Mouse (Mus musculus) CH12.LX (cell line): Measurements from ENCODE around the gene Fam92b. TPM values are rescaled to one million over a fixed set of nuclear protein-coding genes. Genes with fewer than 3 reads are reported as not detected.
A peak's percentile ranks its signal among the peaks of the same experiment; 100 is the strongest.

Experiments
- DNase-seq: peaks from one replicate; pipeline ENCODE4 v3.0.0-alpha.2; 2013; ENCODE audit errors: extremely low read depth
- H3K27ac ChIP-seq: 2 replicates; pipeline ENCODE4 v1.5.1; 2012; ENCODE audit warnings: low read depth, mild to moderate bottlenecking, control low read depth, moderate library complexity; ENCODE audit not compliant: insufficient read depth
- H3K27me3 ChIP-seq: replicated peaks from 2 replicates; pipeline ENCODE3; 2012; ENCODE audit warnings: inconsistent platforms
- H3K36me3 ChIP-seq, 2 experiments: replicated peaks in 1 of 2; 2 replicates each; pipeline versions ENCODE3 to v1.6.1; 2012; ENCODE audit warnings: inconsistent platforms in 1 of 2, low read length in 1 of 2, mild to moderate bottlenecking in 1 of 2, mixed read lengths in 1 of 2, moderate library complexity in 1 of 2; ENCODE audit not compliant: control insufficient read depth in 1 of 2, insufficient read depth in 1 of 2
- H3K4me1 ChIP-seq, 2 experiments: 2 replicates each; pipeline ENCODE4 v1.6.1; 2012; ENCODE audit warnings: inconsistent platforms in 1 of 2, moderate library complexity in 1 of 2; ENCODE audit not compliant: insufficient read depth in 2 of 2, control insufficient read depth in 1 of 2
- H3K4me2 ChIP-seq: 2 replicates; pipeline ENCODE4 v1.6.1; 2012; ENCODE audit warnings: low read depth, mild to moderate bottlenecking, control low read depth; ENCODE audit not compliant: poor library complexity, insufficient read depth, severe bottlenecking
- H3K4me3 ChIP-seq, 3 experiments: fragments of 150-350 bp in 1 of 3; sonication (generic) in 1 of 3; replicated peaks in 1 of 3; 2 replicates each; pipeline versions ENCODE3 to v1.5.1; 2011 to 2012; ENCODE audit warnings: low read depth in 2 of 3, low read length in 2 of 3, mild to moderate bottlenecking in 2 of 3, moderate library complexity in 2 of 3, control low read depth in 1 of 3, improper control_type of control experiment in 1 of 3, inconsistent platforms in 1 of 3, mixed read lengths in 1 of 3; ENCODE audit not compliant: poor library complexity in 1 of 3
- H3K79me2 ChIP-seq: replicated peaks from 2 replicates; pipeline ENCODE4 v1.6.1; 2012; ENCODE audit warnings: mild to moderate bottlenecking, moderate library complexity; ENCODE audit not compliant: control insufficient read depth, poor library complexity, insufficient read depth, severe bottlenecking; ENCODE audit errors: extremely low read depth
- H3K9ac ChIP-seq: 2 replicates; pipeline ENCODE4 v1.6.1; 2012; ENCODE audit warnings: low read depth, mild to moderate bottlenecking, control low read depth, moderate library complexity; ENCODE audit not compliant: insufficient read depth
- H3K9me3 ChIP-seq: replicated peaks from 2 replicates; pipeline ENCODE3; 2012; ENCODE audit warnings: low read length, inconsistent platforms, mixed read lengths
- BHLHE40 ChIP-seq: IDR thresholded peaks from 2 replicates; pipeline ENCODE4 v1.6.1; 2011; ENCODE audit warnings: mild to moderate bottlenecking, low read depth, low read length, improper control_type of control experiment
- CHD1 ChIP-seq: IDR thresholded peaks from 2 replicates; pipeline ENCODE4 v1.6.1; 2012; ENCODE audit warnings: low read depth, low read length, improper control_type of control experiment, inconsistent platforms
- CHD2 ChIP-seq: IDR thresholded peaks from 2 replicates; pipeline ENCODE4 v1.6.1; 2011; ENCODE audit warnings: low read length, improper control_type of control experiment
- CTCF ChIP-seq, 2 experiments: IDR thresholded peaks in 1 of 2; conservative IDR thresholded peaks in 1 of 2; 2 replicates each; pipeline ENCODE4 v1.5.1; 2011 to 2012; ENCODE audit warnings: low read depth in 2 of 2, low read length in 2 of 2, improper control_type of control experiment in 1 of 2, inconsistent platforms in 1 of 2, mild to moderate bottlenecking in 1 of 2, moderate library complexity in 1 of 2
- E2F4 ChIP-seq: IDR thresholded peaks from 2 replicates; pipeline ENCODE4 v1.6.1; 2011; ENCODE audit warnings: low read depth, low read length, improper control_type of control experiment; ENCODE audit not compliant: insufficient replicate concordance
- ELF1 ChIP-seq: IDR thresholded peaks from 2 replicates; pipeline ENCODE4 v1.6.1; 2014; ENCODE audit warnings: low read depth, mild to moderate bottlenecking, inconsistent platforms, low read length, improper control_type of control experiment
- EP300 ChIP-seq: IDR thresholded peaks from 2 replicates; pipeline ENCODE4 v1.6.1; 2011; ENCODE audit warnings: low read length, improper control_type of control experiment
- ETS1 ChIP-seq: conservative IDR thresholded peaks from 2 replicates; pipeline ENCODE4 v1.6.1; 2012; ENCODE audit warnings: low read depth, mild to moderate bottlenecking, inconsistent platforms, low read length, improper control_type of control experiment, moderate library complexity
- GABPA ChIP-seq: IDR thresholded peaks from 2 replicates; pipeline ENCODE4 v1.6.1; 2012; ENCODE audit warnings: low read depth, low read length, improper control_type of control experiment, inconsistent platforms; ENCODE audit not compliant: insufficient replicate concordance
- HCFC1 ChIP-seq: IDR thresholded peaks from 2 replicates; pipeline ENCODE4 v1.6.1; 2012; ENCODE audit warnings: low read depth, mild to moderate bottlenecking, inconsistent platforms, low read length, improper control_type of control experiment
- IRF4 ChIP-seq: IDR thresholded peaks from 2 replicates; pipeline ENCODE4 v1.6.1; 2014; ENCODE audit warnings: low read depth, mild to moderate bottlenecking, inconsistent platforms, low read length, improper control_type of control experiment
- JUN ChIP-seq: IDR thresholded peaks from 2 replicates; pipeline ENCODE4 v1.6.1; 2011; ENCODE audit warnings: low read depth, mild to moderate bottlenecking, low read length, improper control_type of control experiment, moderate library complexity; ENCODE audit not compliant: insufficient read depth
- JUND ChIP-seq: conservative IDR thresholded peaks from 2 replicates; pipeline ENCODE4 v1.6.1; 2011; ENCODE audit warnings: low read depth, low read length, improper control_type of control experiment
- KAT2A ChIP-seq: IDR thresholded peaks from 2 replicates; pipeline ENCODE4 v1.6.1; 2012; ENCODE audit warnings: low read length, improper control_type of control experiment, inconsistent platforms; ENCODE audit not compliant: insufficient replicate concordance
- MAFK ChIP-seq: IDR thresholded peaks from 2 replicates; pipeline ENCODE4 v1.6.1; 2011; ENCODE audit warnings: low read length, improper control_type of control experiment; ENCODE audit not compliant: insufficient replicate concordance
- MAX ChIP-seq: IDR thresholded peaks from 2 replicates; pipeline ENCODE4 v1.6.1; 2011; ENCODE audit warnings: low read length, improper control_type of control experiment
- MAZ ChIP-seq: IDR thresholded peaks from 2 replicates; pipeline ENCODE4 v1.6.1; 2012; ENCODE audit warnings: low read depth, mild to moderate bottlenecking, inconsistent platforms, low read length, improper control_type of control experiment, moderate library complexity
- MEF2A ChIP-seq: IDR thresholded peaks from 2 replicates; pipeline ENCODE4 v1.6.1; 2014; ENCODE audit warnings: low read depth, mild to moderate bottlenecking, inconsistent platforms, low read length, improper control_type of control experiment, borderline replicate concordance
- MXI1 ChIP-seq: IDR thresholded peaks from 2 replicates; pipeline ENCODE4 v1.6.1; 2011; ENCODE audit warnings: mild to moderate bottlenecking, low read depth, low read length, improper control_type of control experiment
- MYC ChIP-seq: IDR thresholded peaks from 2 replicates; pipeline ENCODE4 v1.6.1; 2011; ENCODE audit warnings: low read depth, mild to moderate bottlenecking, improper control_type of control experiment, low read length
- NELFE ChIP-seq: IDR thresholded peaks from 2 replicates; pipeline ENCODE4 v1.6.1; 2011; ENCODE audit warnings: low read depth, low read length, improper control_type of control experiment
- NRF1 ChIP-seq: IDR thresholded peaks from 2 replicates; pipeline ENCODE4 v1.6.1; 2014; ENCODE audit warnings: low read depth, mild to moderate bottlenecking, inconsistent platforms, low read length, improper control_type of control experiment, moderate library complexity
- PAX5 ChIP-seq: IDR thresholded peaks from 2 replicates; pipeline ENCODE4 v1.6.1; 2012; ENCODE audit warnings: low read length, inconsistent platforms, mixed read lengths
- POLR2A ChIP-seq: IDR thresholded peaks from 2 replicates; pipeline ENCODE4 v1.6.1; 2011; ENCODE audit warnings: low read depth, mild to moderate bottlenecking, improper control_type of control experiment, low read length
- POLR2AphosphoS2 ChIP-seq: IDR thresholded peaks from 2 replicates; pipeline ENCODE4 v1.6.1; 2011; ENCODE audit warnings: low read depth, low read length, improper control_type of control experiment
- RAD21 ChIP-seq: IDR thresholded peaks from 2 replicates; pipeline ENCODE4 v1.6.1; 2011; ENCODE audit warnings: low read depth, mild to moderate bottlenecking, low read length, improper control_type of control experiment, moderate library complexity
- RCOR1 ChIP-seq: conservative IDR thresholded peaks from 2 replicates; pipeline ENCODE4 v1.6.1; 2012; ENCODE audit warnings: low read depth, mild to moderate bottlenecking, inconsistent platforms, low read length, improper control_type of control experiment
- SIN3A ChIP-seq: IDR thresholded peaks from 2 replicates; pipeline ENCODE4 v1.6.1; 2012; ENCODE audit warnings: low read length, improper control_type of control experiment, inconsistent platforms
- SMC3 ChIP-seq: IDR thresholded peaks from 2 replicates; pipeline ENCODE4 v1.6.1; 2011; ENCODE audit warnings: low read depth, low read length, improper control_type of control experiment
- TBP ChIP-seq: conservative IDR thresholded peaks from 2 replicates; pipeline ENCODE4 v1.6.1; 2011; ENCODE audit warnings: low read depth, low read length, improper control_type of control experiment
- TCF12 ChIP-seq: IDR thresholded peaks from 2 replicates; pipeline ENCODE4 v1.6.1; 2014; ENCODE audit warnings: low read depth, mild to moderate bottlenecking, inconsistent platforms, low read length, improper control_type of control experiment
- UBTF ChIP-seq: IDR thresholded peaks from 2 replicates; pipeline ENCODE4 v1.6.1; 2012; ENCODE audit warnings: low read depth, mild to moderate bottlenecking, inconsistent platforms, low read length, improper control_type of control experiment, moderate library complexity
- USF1 ChIP-seq: IDR thresholded peaks from 2 replicates; pipeline ENCODE4 v1.6.1; 2014; ENCODE audit warnings: low read depth, mild to moderate bottlenecking, inconsistent platforms, low read length, improper control_type of control experiment
- USF2 ChIP-seq: conservative IDR thresholded peaks from 2 replicates; pipeline ENCODE4 v1.6.1; 2011; ENCODE audit warnings: low read depth, low read length, improper control_type of control experiment
- ZC3H11A ChIP-seq: IDR thresholded peaks from 2 replicates; pipeline ENCODE4 v1.6.1; 2012; ENCODE audit warnings: low read depth, mild to moderate bottlenecking, inconsistent platforms, low read length, improper control_type of control experiment
- ZKSCAN1 ChIP-seq: IDR thresholded peaks from 2 replicates; pipeline ENCODE4 v1.6.1; 2012; ENCODE audit warnings: low read depth, inconsistent platforms, low read length, improper control_type of control experiment, borderline replicate concordance
- ZMIZ1 ChIP-seq: IDR thresholded peaks from 2 replicates; pipeline ENCODE4 v1.6.1; 2012; ENCODE audit warnings: low read depth, mild to moderate bottlenecking, inconsistent platforms, low read length, improper control_type of control experiment
- ZNF384 ChIP-seq: IDR thresholded peaks from 2 replicates; pipeline ENCODE4 v1.6.1; 2012; ENCODE audit warnings: low read depth, low read length, improper control_type of control experiment, inconsistent platforms
- dilution Hi-C: fragments of 300-500 bp; cut with MboI; formaldehyde crosslinking; loops from 2 replicates; pipeline ENCODE4 v1.14.3; 2020; ENCODE audit warnings: low sequenced_read_pairs; ENCODE audit not compliant: extremely low pct_unique_long_range_greater_than_20kb, extremely low pct_ligation_motif_present
- in situ Hi-C: fragments of 300-500 bp; cut with MboI; formaldehyde crosslinking; loops from 3 replicates; pipeline ENCODE4 v1.14.3; 2019; ENCODE audit warnings: low sequenced_read_pairs, low pct_ligation_motif_present, low pct_unique_long_range_greater_than_20kb, mixed read lengths
- polyA plus RNA-seq: library from polyadenylated mRNA; unstranded; fragments of >175 nt; gene quantifications from 2 replicates; pipeline ENCODE4 v1.2.1, GENCODE M21; 2012; ENCODE audit warnings: low read depth; ENCODE audit not compliant: insufficient read length
- total RNA-seq, 2 experiments: library from RNA; depleted of rRNA; stranded (reverse); fragments of 300-350 nt in 1 of 2; fragments of >200 nt in 1 of 2; gene quantifications; 2 replicates each; pipeline ENCODE4 v1.2.3; 2012 to 2014

Gene Fam92b
- total and polyA plus RNA-seq, 3 experiments: not detected

- DNase-seq: peak; percentile 84
- Histone ChIP-seq H3K27ac (no peak overlapping the region), H3K36me3 (no peaks in the 10 kb centered on the region), H3K79me2 (no peaks in the 10 kb centered on the region), H3K9ac (no peak overlapping the region), H3K27me3 (peaks cover 42% of the 10 kb centered on the region), H3K4me2 (peak overlapping the region; percentile 89)
- TF ChIP-seq EP300: no peak
- TF ChIP-seq IRF4: no peak; the same call in 1 of the 2 replicates
- no peak for TF ChIP-seq CHD2
- TF ChIP-seq ZMIZ1: no peak
- no peak for TF ChIP-seq RCOR1
- no peak for TF ChIP-seq POLR2AphosphoS2
- TF ChIP-seq JUN: no peak
- TF ChIP-seq UBTF: no peak
- no peak for TF ChIP-seq MXI1
- no peak for TF ChIP-seq USF2
- no peak for TF ChIP-seq TBP
- TF ChIP-seq TCF12: 0 out of 2 replicates have a peak, but pooled peaks have one; percentile 22
- TF ChIP-seq GABPA: no peak
- 0 out of 2 replicates have a peak, but pooled peaks have one; percentile 63 for TF ChIP-seq E2F4
- no peak for TF ChIP-seq ZKSCAN1
- TF ChIP-seq NELFE: no peak; the same call in 1 of the 2 replicates
- no peak for TF ChIP-seq ELF1
- TF ChIP-seq MYC: no peak
- no peak for TF ChIP-seq PAX5
- TF ChIP-seq KAT2A: no peak
- no peak for TF ChIP-seq MAFK
- TF ChIP-seq CHD1: no peak
- no peak for TF ChIP-seq SIN3A
- peak; percentile 49; the same call in 1 of the 2 replicates for TF ChIP-seq ZC3H11A
- TF ChIP-seq MEF2A: no peak
- no peak for TF ChIP-seq ZNF384
- no peak for TF ChIP-seq USF1
- no peak; the same call in 1 of the 2 replicates for TF ChIP-seq NRF1
- peak; percentile 48; the same call in 1 of the 2 replicates for TF ChIP-seq MAZ
- no peak for TF ChIP-seq ETS1
- no peak for TF ChIP-seq MAX
- no peak for TF ChIP-seq HCFC1
- TF ChIP-seq CTCF (conservative IDR thresholded peaks at IDR 0.05 in 1 of 2, IDR thresholded peaks at IDR 0.05 in 1 of 2; ENCODE audit: low read depth in 2 of 2, low read length in 2 of 2): peak; percentile 84 to 97
- 0 out of 2 replicates have a peak, but pooled peaks have one; percentile 9 for TF ChIP-seq JUND
- TF ChIP-seq POLR2A: no peak
- TF ChIP-seq SMC3: peak; percentile 80
- peak; percentile 86 for TF ChIP-seq RAD21
- TF ChIP-seq BHLHE40: no peak
- TF ChIP-seq, all 38 proteins: peak for 8
- dilution Hi-C loops: no loop called here
- in situ Hi-C loops: no loop called here
- Histone ChIP-seq H3K4me3 (no peak overlapping the region), H3K9me3 (no peaks in the 10 kb centered on the region), H3K4me1 (peaks cover 12 to 48% of the 10 kb centered on the region in 2 experiments)
Measured at GRCm38 (mm10) chr8:120179027-120179431, 1.8 kb upstream of the Fam92b start.
